Mouse (Mus musculus) liver, embryonic 14.5 days (tissue): Measurements from ENCODE around the gene Asb17. TPM values are rescaled to one million over a fixed set of nuclear protein-coding genes. Genes with fewer than 3 reads are reported as not detected.
A peak's percentile ranks its signal among the peaks of the same experiment; 100 is the strongest.

Experiments used
- ATAC-seq: fragments of 200-750 bp; cut with Nextera tagmentation; 2 replicates; pipeline ENCODE4 v1.8.0; 2017; ENCODE audit warnings: moderate number of reproducible peaks, mild to moderate bottlenecking, moderate library complexity; ENCODE audit not compliant: insufficient read depth
- DNase-seq, 3 experiments: peaks; one replicate each; pipeline ENCODE4 v3.0.0-alpha.2; 2012 to 2013; ENCODE audit warnings: low read depth in 3 of 3, low spot score in 3 of 3
- H3K27ac ChIP-seq: fragments of 300-500 bp; sonication (generic); 2 replicates; pipeline ENCODE4 v1.5.1; 2014; ENCODE audit warnings: moderate library complexity, mild to moderate bottlenecking, control low read depth, inconsistent platforms
- H3K27me3 ChIP-seq: fragments of 300-500 bp; sonication (generic); 2 replicates; pipeline ENCODE4 v1.6.1; 2014; ENCODE audit warnings: mild to moderate bottlenecking, low read length, moderate library complexity; ENCODE audit not compliant: control insufficient read depth, insufficient read depth
- H3K36me3 ChIP-seq: fragments of 300-500 bp; sonication (generic); replicated peaks from 2 replicates; pipeline ENCODE4 v1.6.1; 2014; ENCODE audit warnings: low read depth; ENCODE audit not compliant: control insufficient read depth, insufficient read depth
- H3K4me1 ChIP-seq, 2 experiments: fragments of 200-500 bp in 1 of 2; fragments of 300-500 bp in 1 of 2; sonication (generic) in 1 of 2; replicated peaks; 2 replicates each; pipeline ENCODE4 v1.6.1; 2012 to 2014; ENCODE audit warnings: antibody characterized with exemption in 1 of 2, inconsistent platforms in 1 of 2, low read length in 1 of 2; ENCODE audit not compliant: control insufficient read depth in 2 of 2, insufficient read depth in 2 of 2
- H3K4me2 ChIP-seq: fragments of 300-500 bp; sonication (generic); 2 replicates; pipeline ENCODE4 v1.6.1; 2014; ENCODE audit warnings: low read depth, mild to moderate bottlenecking, control low read depth, moderate library complexity
- H3K4me3 ChIP-seq, 2 experiments: fragments of 200-500 bp in 1 of 2; fragments of 300-500 bp in 1 of 2; sonication (generic) in 1 of 2; 2 replicates each; pipeline ENCODE4 v1.5.1; 2012 to 2014; ENCODE audit warnings: low read depth in 2 of 2, low read length in 2 of 2, mild to moderate bottlenecking in 2 of 2, control low read depth in 1 of 2, inconsistent platforms in 1 of 2, moderate library complexity in 1 of 2; ENCODE audit not compliant: insufficient read depth in 1 of 2
- H3K9ac ChIP-seq: fragments of 300-500 bp; sonication (generic); replicated peaks from 2 replicates; pipeline ENCODE4 v1.6.1; 2014; ENCODE audit warnings: mild to moderate bottlenecking, control low read depth, moderate library complexity
- H3K9me3 ChIP-seq: fragments of 300-500 bp; sonication (generic); 2 replicates; pipeline ENCODE4 v1.6.1; 2016; ENCODE audit warnings: low read length, mixed read lengths; ENCODE audit not compliant: control insufficient read depth
- CTCF ChIP-seq: IDR thresholded peaks from 2 replicates; pipeline ENCODE4 v1.5.1; 2016; ENCODE audit warnings: antibody characterized with exemption, low read depth, control low read depth
- EP300 ChIP-seq: IDR thresholded peaks from 2 replicates; pipeline ENCODE4 v1.6.1; 2016; ENCODE audit warnings: antibody characterized with exemption, low read depth
- WGBS: fragments of 180-500 bp; shearing (Covaris S2); extraction: QIAGEN DNeasy Blood & Tissue Kit; methylation state at CpG from one replicate; pipeline ENCODE4 v1.1.7; 2014; ENCODE audit not compliant: insufficient replicate concordance; 5-methylcytosine and 5-hydroxymethylcytosine counted together
- polyA plus RNA-seq, 2 experiments: library from polyadenylated mRNA; depleted of rRNA in 1 of 2; stranded (reverse) in 1 of 2; unstranded in 1 of 2; fragments of >200 nt; fragmentation: Nextera tagmentation in 1 of 2; extraction: Ambion mirVana in 1 of 2; gene quantifications; 2 replicates each; pipeline versions ENCODE4 v1.2.1 to v1.2.3; 2012 to 2014

The Asb17 gene
- polyA plus RNA-seq, 2 experiments = 1.4 to 3.9 TPM

DNA sequence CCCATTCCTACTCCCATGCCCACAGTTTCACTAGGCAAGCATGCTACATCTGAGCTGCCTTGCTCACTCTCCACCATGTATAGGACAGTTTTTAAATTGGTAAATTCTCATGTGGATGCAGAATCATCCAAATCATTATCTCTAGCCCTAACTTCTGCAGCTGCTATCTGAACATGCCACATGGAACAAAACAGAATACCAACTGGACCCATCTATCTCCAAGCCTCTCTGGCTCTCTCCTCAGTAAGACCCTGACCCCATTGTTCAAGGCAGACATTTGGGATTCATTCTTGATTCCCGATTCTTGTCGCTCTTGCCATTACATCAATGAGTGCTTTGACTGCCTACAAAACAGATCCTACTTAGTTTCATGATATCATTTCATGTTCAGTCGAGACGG, 2.1 kb downstream of the Asb17 start:
- Histone ChIP-seq H3K4me2 (peak overlapping the region; percentile 27), H3K9me3 (no peaks in the 10 kb centered on the region), H3K27ac (peak overlapping the region; percentile 39), H3K36me3 (no peaks in the 10 kb centered on the region), H3K4me3 (no peak overlapping the region), H3K4me1 (peaks cover 44 to 52% of the 10 kb centered on the region in 2 experiments), H3K9ac (no peak overlapping the region), H3K27me3 (no peaks in the 10 kb centered on the region)
- DNase-seq (no peak), ATAC-seq (no peak)
- TF ChIP-seq EP300 (peak; percentile 56; the same call in 1 of the 2 replicates), CTCF (no peak)
- 80% methylated on average over 4 of the region's 4 CpGs for WGBS

DNA sequence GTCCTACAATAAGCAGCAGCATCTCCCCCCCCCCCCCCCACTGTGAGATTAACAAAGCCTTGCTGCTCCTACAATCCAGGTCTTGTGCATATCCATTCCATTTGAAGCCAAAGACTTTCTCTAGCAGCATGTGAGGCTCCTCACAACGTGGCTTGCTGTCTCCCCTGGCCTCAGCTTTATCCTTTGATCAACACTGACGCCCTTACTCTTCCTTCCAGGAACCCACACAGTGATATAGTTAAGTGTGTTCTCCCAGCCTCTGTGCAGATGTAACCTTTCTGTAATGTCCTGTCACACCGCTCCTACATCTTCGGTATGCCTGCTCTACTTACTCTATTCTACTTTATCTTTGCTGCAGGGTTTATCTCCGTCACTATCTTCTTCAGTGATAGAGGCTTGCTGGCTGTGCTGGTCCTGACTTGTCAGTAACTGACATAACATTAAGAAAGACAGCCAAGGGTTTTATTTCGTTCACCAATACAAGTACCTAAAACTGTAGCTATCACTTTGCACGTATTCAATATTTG, 3.3 kb downstream of the Asb17 start:
- TF ChIP-seq EP300 (no peak), CTCF (no peak)
- Histone ChIP-seq H3K4me2 (peak overlapping the region; percentile 1), H3K27ac (peak overlapping the region; percentile 21; the same call in 1 of the 2 replicates), H3K27me3 (no peaks in the 10 kb centered on the region), H3K4me1 (peaks cover 44 to 52% of the 10 kb centered on the region in 2 experiments), H3K36me3 (no peaks in the 10 kb centered on the region), H3K4me3 (no peak overlapping the region), H3K9ac (no peak overlapping the region), H3K9me3 (no peaks in the 10 kb centered on the region)
- DNase-seq (peak in 1 of 3 experiments; percentile 39), ATAC-seq (no peak)
- 40% methylated on average over 7 of the region's 7 CpGs for WGBS

DNA sequence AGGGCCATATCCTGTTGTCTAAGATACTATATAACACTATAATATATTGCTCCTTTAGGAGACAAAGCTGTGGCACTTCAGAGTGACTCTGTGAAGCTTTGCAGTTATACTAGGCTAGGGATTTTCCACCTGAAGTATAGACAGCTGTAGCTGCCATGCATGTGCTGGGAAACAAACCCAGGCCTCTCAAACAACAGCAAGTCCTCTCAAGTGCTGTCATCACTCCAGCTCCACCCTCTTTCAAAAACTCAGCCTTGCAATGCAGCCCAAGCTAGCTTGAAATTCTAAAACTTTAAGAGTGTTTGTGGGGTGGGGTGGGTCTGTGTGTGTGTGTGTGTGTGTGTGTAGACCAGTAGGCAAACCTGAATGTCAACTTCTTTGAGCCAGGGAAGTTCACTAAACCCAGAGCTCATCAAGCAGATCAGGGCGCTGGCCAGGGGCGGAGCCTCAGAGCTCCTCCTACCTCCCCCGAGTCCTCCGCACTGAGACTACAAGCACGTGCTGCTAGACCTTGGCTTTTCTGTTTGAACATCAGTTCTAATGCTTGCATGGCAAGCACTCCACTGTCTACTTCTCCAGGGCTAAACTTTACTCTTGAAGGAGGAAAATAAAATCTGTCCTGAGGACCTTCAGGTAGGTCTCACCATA, 5.5 kb downstream of the Asb17 start:
- TF ChIP-seq CTCF (no peak), EP300 (no peak)
- peak overlapping the region; percentile 68 for H3K9ac ChIP-seq
- peak overlapping the region in 1 of 2 experiments; percentile 50; a peak in 2 of 4 replicates for H3K4me3 ChIP-seq
- no peaks in the 10 kb centered on the region for H3K36me3 ChIP-seq
- peak overlapping the region; percentile 71 for H3K4me2 ChIP-seq
- H3K4me1 ChIP-seq = peaks cover 61 to 65% of the 10 kb centered on the region in 2 experiments
- no peaks in the 10 kb centered on the region for H3K9me3 ChIP-seq
- peak overlapping the region; percentile 88 for H3K27ac ChIP-seq
- 0% methylated on average over 5 of the region's 5 CpGs for WGBS
- peak; percentile 64 for ATAC-seq
- H3K27me3 ChIP-seq = no peaks in the 10 kb centered on the region
- DNase-seq = peak; percentile 59 to 71 (median 62)

DNA sequence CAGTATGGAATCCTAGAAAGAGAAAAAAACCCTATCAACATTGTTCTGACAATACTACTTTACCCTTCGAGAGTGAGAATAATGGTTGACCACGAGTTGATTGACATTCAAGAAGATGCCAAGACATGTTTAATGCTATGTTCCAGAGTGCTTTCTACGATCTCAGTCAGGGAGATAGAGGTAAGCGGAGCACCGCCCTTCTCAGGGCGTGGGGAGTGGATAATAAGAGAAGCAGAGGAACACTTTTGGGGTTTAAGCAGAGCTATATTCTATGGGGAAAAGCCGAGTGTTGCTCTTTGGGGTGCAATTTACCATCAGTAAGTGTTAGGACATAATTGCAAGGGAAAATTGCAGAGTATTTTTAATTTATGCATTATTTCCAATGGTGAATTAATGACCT, 6.8 kb downstream of the Asb17 start:
- Histone ChIP-seq H3K9ac (peak overlapping the region; percentile 68), H3K9me3 (no peaks in the 10 kb centered on the region), H3K4me3 (peak overlapping the region; percentile 49 to 50), H3K27ac (peak overlapping the region; percentile 88), H3K27me3 (no peaks in the 10 kb centered on the region), H3K36me3 (no peaks in the 10 kb centered on the region), H3K4me1 (peaks cover 55 to 59% of the 10 kb centered on the region in 2 experiments), H3K4me2 (peak overlapping the region; percentile 71)
- no peak for TF ChIP-seq CTCF
- TF ChIP-seq EP300 = no peak
- DNase-seq (peak; percentile 53 to 66 (median 64)), ATAC-seq (peak; percentile 46)
- 14% methylated on average over 7 of the region's 7 CpGs for WGBS

DNA sequence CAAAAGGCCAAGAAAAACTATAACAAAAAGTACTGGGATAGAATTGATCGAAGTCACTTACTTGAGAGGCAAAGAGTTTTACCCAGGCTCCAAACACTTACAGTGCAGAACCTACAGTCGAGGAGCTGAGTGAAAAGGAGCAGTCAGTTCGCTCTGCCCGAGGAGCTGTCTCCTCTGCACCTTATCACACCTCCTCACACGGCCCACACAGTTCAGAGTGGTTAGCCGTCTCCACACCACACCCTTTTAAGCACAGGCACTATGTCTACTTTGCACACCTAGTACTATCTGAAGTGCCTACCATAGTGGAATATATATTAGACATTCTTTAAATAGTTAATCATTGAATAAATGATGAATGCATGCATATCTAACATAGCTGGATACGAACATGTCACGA, 8.3 kb downstream of the Asb17 start:
- H3K27ac ChIP-seq = peak overlapping the region; percentile 94
- H3K9me3 ChIP-seq = no peaks in the 10 kb centered on the region
- WGBS = 11% methylated on average over 8 of the region's 8 CpGs
- peak; percentile 80 to 88 (median 87) for DNase-seq
- peak overlapping the region; percentile 88 for H3K9ac ChIP-seq
- H3K4me1 ChIP-seq = peaks cover 41 to 45% of the 10 kb centered on the region in 2 experiments
- no peaks in the 10 kb centered on the region for H3K36me3 ChIP-seq
- no peaks in the 10 kb centered on the region for H3K27me3 ChIP-seq
- no peak for TF ChIP-seq CTCF
- peak; percentile 78 for TF ChIP-seq EP300
- H3K4me2 ChIP-seq = peak overlapping the region; percentile 71
- H3K4me3 ChIP-seq = peak overlapping the region; percentile 49 to 56; a peak in 3 of 4 replicates
- ATAC-seq = peak; percentile 97
